Mouse (Mus musculus) urinary bladder, postnatal 14 days (tissue): Measurements from ENCODE around the gene Prickle2.

Source experiments
- DNase-seq: peaks from one replicate; pipeline ENCODE4 v3.0.0; 2021; ENCODE audit warnings: low spot score

The Prickle2 gene

GRCm38 (mm10) chr6:92440251-92440650 lies 265.7 kb downstream of the Prickle2 start:
- DNase-seq: no peak

- DNase-seq: no peak
Observed at GRCm38 (mm10) chr6:92432146-92432545, 273.8 kb downstream of the Prickle2 start.

- no peak for DNase-seq
Observed at GRCm38 (mm10) chr6:92427406-92428171, 278.4 kb downstream of the Prickle2 start.

- DNase-seq: no peak
Observed at GRCm38 (mm10) chr6:92425901-92426300, 280.1 kb downstream of the Prickle2 start.

GRCm38 (mm10) chr6:92425476-92425875 lies 280.5 kb downstream of the Prickle2 start:
- DNase-seq: no peak

GRCm38 (mm10) chr6:92424991-92425390 lies 281.0 kb downstream of the Prickle2 start:
- no peak for DNase-seq

GRCm38 (mm10) chr6:92422286-92422685 lies 283.7 kb downstream of the Prickle2 start:
- DNase-seq: no peak

- DNase-seq: no peak
Observed at GRCm38 (mm10) chr6:92420106-92420505, 285.8 kb downstream of the Prickle2 start.

- no peak for DNase-seq
Observed at GRCm38 (mm10) chr6:92415405-92415755, 290.6 kb downstream of the Prickle2 start.

GRCm38 (mm10) chr6:92414478-92415404 lies 291.2 kb downstream of the Prickle2 start:
- no peak for DNase-seq

GRCm38 (mm10) chr6:92413982-92414381 lies 292.0 kb downstream of the Prickle2 start:
- DNase-seq: no peak

GRCm38 (mm10) chr6:92409788-92410187 lies 296.2 kb downstream of the Prickle2 start:
- no peak for DNase-seq

- DNase-seq: no peak
Observed at GRCm38 (mm10) chr6:92407259-92407658, 298.7 kb downstream of the Prickle2 start.

- no peak for DNase-seq
Observed at GRCm38 (mm10) chr6:92405571-92405970, 300.4 kb downstream of the Prickle2 start.

GRCm38 (mm10) chr6:92397876-92398275 lies 308.1 kb downstream of the Prickle2 start:
- no peak for DNase-seq

- no peak for DNase-seq
Observed at GRCm38 (mm10) chr6:92395556-92395955, 310.4 kb downstream of the Prickle2 start.

- DNase-seq: no peak
Observed at GRCm38 (mm10) chr6:92395143-92395542, 310.8 kb downstream of the Prickle2 start.

GRCm38 (mm10) chr6:92394628-92395027 lies 311.3 kb downstream of the Prickle2 start:
- no peak for DNase-seq

- DNase-seq: no peak
Observed at GRCm38 (mm10) chr6:92390321-92390720, 315.6 kb downstream of the Prickle2 start.

GRCm38 (mm10) chr6:92388681-92389080 lies 317.3 kb downstream of the Prickle2 start:
- no peak for DNase-seq

- no peak for DNase-seq
Observed at GRCm38 (mm10) chr6:92383196-92383782, 322.7 kb downstream of the Prickle2 start.

GRCm38 (mm10) chr6:92381085-92381484 lies 324.9 kb downstream of the Prickle2 start:
- DNase-seq: no peak

GRCm38 (mm10) chr6:92374826-92375225 lies 331.1 kb downstream of the Prickle2 start:
- DNase-seq: no peak
